Mouse (Mus musculus): ENCODE measurements around the gene Ano4.

The Ano4 gene

DNA sequence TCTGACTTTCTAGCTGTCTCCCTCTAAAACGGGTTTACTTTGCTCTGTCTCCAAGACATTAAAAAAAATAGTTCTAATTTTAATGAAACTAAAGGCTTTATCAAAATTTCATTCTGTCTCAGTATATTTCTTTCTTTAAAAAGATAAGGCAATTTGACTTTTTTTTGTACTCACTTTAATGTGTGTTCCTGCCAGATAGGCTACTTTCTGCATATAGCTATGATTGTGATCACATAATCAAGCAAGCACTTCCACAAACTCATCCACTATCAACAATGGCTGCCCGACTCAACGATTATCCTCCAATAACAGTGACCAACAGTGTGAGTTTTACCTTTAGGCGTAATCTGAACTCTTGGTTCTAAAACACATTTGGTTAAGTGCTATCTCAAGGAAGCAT, 55.3 kb downstream of the Ano4 start:
- no peak for DNase-seq (ENCODE audit: extremely low spot score, low read depth, low spot score)

GRCm38 (mm10) chr10:89280402-89280801, 64.2 kb downstream of the Ano4 start:
- DNase-seq (ENCODE audit: extremely low spot score, low read depth, low spot score): no peak

- no peak for DNase-seq (ENCODE audit: extremely low spot score, low read depth, low spot score)
These were observed 71.4 kb downstream of the Ano4 start for GRCm38 (mm10) chr10:89273001-89273680.

- no peak for DNase-seq (ENCODE audit: extremely low spot score, low read depth, low spot score)
These were observed 77.2 kb downstream of the Ano4 start for GRCm38 (mm10) chr10:89267312-89267711.

- DNase-seq (ENCODE audit: extremely low spot score, low read depth, low spot score): no peak
These were observed 81.2 kb downstream of the Ano4 start for GRCm38 (mm10) chr10:89263396-89263795.

DNA sequence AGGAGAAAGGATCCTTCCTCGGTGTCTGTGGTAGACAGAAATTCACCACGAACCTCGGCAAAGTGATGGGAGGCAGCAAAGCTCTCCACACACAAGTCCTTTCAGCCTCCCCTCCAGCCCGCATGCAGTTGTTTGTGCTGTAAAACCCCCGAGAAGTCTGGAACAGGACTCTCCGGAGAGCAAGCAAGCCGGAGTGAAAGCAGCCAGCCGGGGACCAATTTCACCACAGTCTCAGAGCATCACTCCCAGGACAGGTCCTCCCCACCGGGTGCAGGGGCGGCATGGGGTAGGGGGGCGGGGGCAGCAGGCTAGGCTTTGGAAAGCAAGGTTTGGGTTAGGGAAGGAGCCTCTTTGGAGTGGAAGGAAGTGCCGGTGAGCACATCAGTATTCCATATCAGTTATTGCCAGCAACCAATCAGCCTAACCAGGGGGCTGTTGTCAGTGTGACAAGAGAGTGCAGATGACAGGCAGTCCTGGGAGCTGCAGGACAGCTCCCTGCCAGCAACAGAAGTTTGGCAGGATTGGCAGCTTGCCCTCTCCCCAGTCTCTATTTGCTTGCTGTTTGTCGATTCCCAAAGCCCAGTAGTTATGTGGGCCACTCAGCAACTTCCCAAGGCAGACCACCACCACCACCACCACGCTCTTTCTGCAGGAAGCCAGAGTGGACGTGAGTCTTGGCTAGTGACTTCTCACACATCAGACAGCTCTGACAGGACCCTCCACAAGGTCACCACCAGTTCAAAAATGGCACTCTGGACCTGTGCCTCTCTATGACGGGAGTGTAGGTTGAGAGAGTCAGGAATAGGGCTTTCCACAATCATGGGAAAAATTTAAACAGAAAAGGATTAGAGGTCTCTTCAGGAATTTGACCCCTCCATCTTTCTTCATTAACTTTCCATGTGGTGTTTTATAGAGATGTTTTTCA, 86.8 kb downstream of the Ano4 start:
- DNase-seq (ENCODE audit: extremely low spot score, low read depth, low spot score): no peak

- no peak for DNase-seq (ENCODE audit: extremely low spot score, low read depth, low spot score)
These were observed 87.7 kb downstream of the Ano4 start for GRCm38 (mm10) chr10:89256762-89257456.

- no peak for DNase-seq (ENCODE audit: extremely low spot score, low read depth, low spot score)
These were observed 89.8 kb downstream of the Ano4 start for GRCm38 (mm10) chr10:89254765-89255164.

DNA sequence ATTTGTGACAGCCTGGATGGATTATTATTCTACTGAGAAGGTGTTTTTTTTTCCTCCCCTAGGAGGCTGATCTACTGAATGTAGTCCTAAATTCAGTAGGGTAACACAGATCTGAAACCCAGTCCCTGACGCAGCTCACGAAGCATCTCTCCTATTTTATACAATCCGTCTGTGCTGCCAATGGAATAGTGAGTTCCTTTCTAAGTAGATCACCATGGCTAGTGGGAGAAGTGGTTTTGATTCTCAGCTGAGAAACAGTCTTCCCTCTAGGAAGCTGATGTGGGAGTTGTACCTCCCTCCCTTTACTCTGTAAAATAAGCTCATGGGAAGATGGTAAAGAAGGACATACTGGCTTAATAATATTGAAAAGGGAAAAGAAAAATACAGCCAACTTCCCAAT, 90.8 kb downstream of the Ano4 start:
- no peak for DNase-seq (ENCODE audit: extremely low spot score, low read depth, low spot score)

DNA sequence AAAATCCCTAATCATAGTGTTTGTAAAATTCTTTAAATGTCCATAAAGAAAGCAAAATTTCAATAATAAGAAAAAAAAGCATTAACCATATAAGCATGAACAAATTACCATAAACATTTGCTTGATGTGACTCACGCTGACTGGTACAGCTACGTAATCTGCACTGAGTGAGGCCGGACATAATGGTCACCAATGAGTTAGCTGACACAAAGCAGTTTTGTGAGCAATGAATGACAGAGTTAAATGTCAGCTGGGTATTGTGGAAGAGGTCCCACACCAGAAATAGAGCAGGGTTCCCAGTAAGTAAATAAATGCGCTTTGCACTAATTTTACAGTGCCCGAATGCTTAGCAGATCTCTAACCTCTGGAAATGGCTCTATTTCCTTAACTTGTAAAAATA, 91.9 kb downstream of the Ano4 start:
- DNase-seq (ENCODE audit: extremely low spot score, low read depth, low spot score): no peak

DNA sequence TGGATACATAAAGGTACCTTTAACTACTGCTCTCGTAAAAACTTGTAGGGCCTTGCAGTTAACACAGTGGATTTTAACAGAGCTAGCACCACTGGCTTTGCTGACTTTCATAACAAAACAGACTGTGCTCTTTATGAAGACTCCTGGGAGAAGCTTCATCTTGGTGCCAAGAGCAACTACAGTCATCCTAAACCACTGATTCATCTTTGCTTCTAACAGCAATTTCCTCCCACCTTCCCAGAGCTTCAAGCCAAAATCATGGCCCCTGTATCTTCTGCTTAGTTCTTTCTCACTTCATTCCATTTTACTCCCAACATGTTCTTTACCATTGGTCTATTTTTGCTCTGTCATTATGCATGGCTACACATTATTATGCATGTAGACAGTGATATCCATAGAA, 100.8 kb downstream of the Ano4 start:
- DNase-seq (ENCODE audit: extremely low spot score, low read depth, low spot score): no peak

DNA sequence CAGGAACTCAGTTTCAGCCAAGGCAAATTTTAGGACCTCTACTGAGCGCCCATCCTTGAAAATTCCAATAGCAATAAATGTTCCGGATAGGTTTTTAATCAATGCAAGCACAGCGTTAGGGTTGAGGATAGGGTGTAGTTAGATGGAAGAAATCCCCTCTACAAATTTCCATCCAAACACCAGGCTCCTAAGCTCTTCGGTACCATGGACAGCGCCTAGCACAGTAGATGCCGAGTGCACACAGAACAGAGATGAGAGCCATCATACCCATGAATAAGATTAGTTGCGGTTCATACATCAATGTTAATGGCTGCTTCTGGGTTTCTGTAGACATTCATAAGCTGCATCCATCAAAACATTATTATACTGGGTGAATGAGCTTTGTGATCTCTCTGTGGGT, 120.0 kb downstream of the Ano4 start:
- DNase-seq (ENCODE audit: extremely low spot score, low read depth, low spot score): peak; percentile 71

GRCm38 (mm10) chr10:89222284-89222989, 122.1 kb downstream of the Ano4 start:
- no peak for DNase-seq (ENCODE audit: extremely low spot score, low read depth, low spot score)

DNA sequence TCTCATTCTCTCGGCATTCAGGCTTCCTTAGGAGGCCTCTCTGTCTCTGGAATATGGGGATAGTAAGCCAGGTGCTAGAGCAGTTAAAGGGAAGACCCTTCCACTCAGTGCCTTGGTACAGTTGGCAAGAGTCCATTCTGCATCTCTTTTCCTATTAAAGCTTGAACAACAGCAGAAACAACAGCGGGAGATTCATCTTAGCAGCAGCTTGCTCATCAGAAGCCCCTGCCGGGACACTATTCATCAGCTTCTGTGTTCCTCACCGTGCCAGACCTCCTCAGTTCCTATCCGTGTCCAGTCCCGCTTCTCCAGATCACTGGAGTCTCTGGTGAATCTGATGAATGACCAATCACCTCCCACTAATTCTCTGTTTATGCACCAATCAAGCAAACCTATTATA, 128.5 kb downstream of the Ano4 start:
- no peak for DNase-seq (ENCODE audit: extremely low spot score, low read depth, low spot score)

- DNase-seq (ENCODE audit: extremely low spot score, low read depth, low spot score): no peak
These were observed 138.7 kb downstream of the Ano4 start for GRCm38 (mm10) chr10:89205858-89206257.

GRCm38 (mm10) chr10:89196444-89196843, 148.1 kb downstream of the Ano4 start:
- DNase-seq (ENCODE audit: extremely low spot score, low read depth, low spot score): no peak

- no peak for DNase-seq (ENCODE audit: extremely low spot score, low read depth, low spot score)
These were observed 149.5 kb downstream of the Ano4 start for GRCm38 (mm10) chr10:89195068-89195467.

DNA sequence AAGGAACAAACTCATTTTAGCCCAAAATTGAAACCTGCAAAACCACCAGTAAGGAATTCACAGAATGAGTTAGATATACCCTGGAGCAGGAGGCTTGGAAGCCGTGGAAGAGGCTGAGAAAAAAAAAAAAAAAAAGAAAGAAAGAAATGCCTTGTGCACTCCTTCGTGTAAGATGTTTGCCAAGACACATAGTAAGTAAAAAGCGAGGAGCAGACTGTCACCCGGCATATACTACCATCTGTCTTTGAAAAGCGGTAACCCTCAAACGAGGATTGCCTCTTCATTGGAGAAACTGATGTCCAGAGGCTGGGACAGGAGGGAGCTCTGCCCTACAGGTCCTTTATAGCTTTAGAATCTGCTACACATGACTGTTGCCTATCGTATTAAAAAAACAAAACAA, 150.1 kb downstream of the Ano4 start:
- DNase-seq (ENCODE audit: extremely low spot score, low read depth, low spot score): no peak

- no peak for DNase-seq (ENCODE audit: extremely low spot score, low read depth, low spot score)
These were observed 166.6 kb downstream of the Ano4 start for GRCm38 (mm10) chr10:89177921-89178320.

DNA sequence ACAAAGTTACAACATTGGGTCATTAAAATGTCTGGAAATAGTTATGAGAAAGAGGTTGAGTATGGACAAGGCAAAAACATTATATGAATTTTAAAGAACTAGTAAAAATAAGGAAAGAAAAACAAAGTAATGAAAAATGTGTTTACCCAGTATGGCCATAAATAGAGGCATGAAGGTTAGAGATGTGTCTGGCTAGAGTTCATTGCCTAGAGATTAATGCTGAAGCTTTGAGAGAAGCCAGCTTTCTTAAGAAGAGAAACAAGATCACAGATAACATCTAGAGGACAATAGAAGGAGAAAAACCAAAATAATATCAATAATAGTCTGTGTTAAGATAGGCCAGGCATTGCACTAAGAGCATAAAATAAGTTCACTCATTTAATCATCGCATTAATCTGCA, 180.0 kb downstream of the Ano4 start:
- no peak for DNase-seq (ENCODE audit: extremely low spot score, low read depth, low spot score)

- no peak for DNase-seq (ENCODE audit: extremely low spot score, low read depth, low spot score)
These were observed 189.1 kb downstream of the Ano4 start for GRCm38 (mm10) chr10:89155502-89155901.

Measured in hindlimb bud, embryonic 11.5 days (tissue).